ENCODE assay signal across 8 mouse cellular contexts in genomic region chr6:73011827-73012226, GRCm38 (mm10). TPM values are rescaled to one million over a fixed set of nuclear protein-coding genes. Genes with fewer than 3 reads are reported as not detected.
DNase-seq lines count a peak whose midpoint lies in the region.

No protein-coding gene starts in this region.

- peak; percentile 20 to 32 for DNase-seq in heart, adult 18-20 months
- no peak for DNase-seq in heart, adult 8-10 months (ENCODE audit: low spot score)
- DNase-seq in kidney, postnatal 4 days, result peak; percentile 58 to 71
- no peak for DNase-seq in kidney, adult 9 months
- peak; percentile 15 for DNase-seq in right cerebral cortex, postnatal 14 days
- no peak for DNase-seq in right cerebral cortex, adult 2 months (ENCODE audit: low spot score in 2 of 2)
- peak; percentile 55 for DNase-seq in testis, postnatal 10 days (ENCODE audit: low spot score)
- no peak for DNase-seq in embryo, embryonic 10 days (ENCODE audit: low spot score)

RNA-seq across cellular contexts. Expression of gene Tmsb10, which starts 53.3 kb away (rescaled TPM):
- 100 to 1,000 TPM in 1 of 2 experiments, 10 to 100 TPM in 1; 99.1 to 111 TPM for total RNA-seq in heart, adult 18-20 months (2021)
- 100 to 1,000 TPM in 1 of 4 experiments, 10 to 100 TPM in 3; 69.4 to 102 (median 73.2) TPM for total RNA-seq in heart, adult 8-10 months (2022)

Comparison
In these comparisons a context has a peak if more than half of its experiments do, and no peak if none do; other contexts are left out.
1. DNase-seq: peak in heart, adult 18-20 months (2 of 2), kidney, postnatal 4 days (2 of 2), right cerebral cortex, postnatal 14 days (single experiment) and testis, postnatal 10 days (single experiment); none in heart, adult 8-10 months (single experiment), kidney, adult 9 months (single experiment), right cerebral cortex, adult 2 months (0 of 2) and embryo, embryonic 10 days (single experiment).